Mouse (Mus musculus) cortical plate, adult 2 months (tissue): ENCODE data around the gene Cdkn1c.

Source experiments
- CTCF ChIP-seq: fragments of 200-500 bp; IDR thresholded peaks from 2 replicates; pipeline ENCODE4 v1.5.1; 2011; ENCODE audit warnings: mild to moderate bottlenecking, control low read depth, low read length; ENCODE audit not compliant: insufficient read depth; ENCODE audit errors: extremely low read depth
- POLR2A ChIP-seq: fragments of 200-500 bp; IDR thresholded peaks from 2 replicates; pipeline ENCODE4 v1.6.1; 2011; ENCODE audit warnings: mild to moderate bottlenecking, low read length, control low read depth; ENCODE audit not compliant: insufficient read depth; ENCODE audit errors: extremely low read depth

DNA sequence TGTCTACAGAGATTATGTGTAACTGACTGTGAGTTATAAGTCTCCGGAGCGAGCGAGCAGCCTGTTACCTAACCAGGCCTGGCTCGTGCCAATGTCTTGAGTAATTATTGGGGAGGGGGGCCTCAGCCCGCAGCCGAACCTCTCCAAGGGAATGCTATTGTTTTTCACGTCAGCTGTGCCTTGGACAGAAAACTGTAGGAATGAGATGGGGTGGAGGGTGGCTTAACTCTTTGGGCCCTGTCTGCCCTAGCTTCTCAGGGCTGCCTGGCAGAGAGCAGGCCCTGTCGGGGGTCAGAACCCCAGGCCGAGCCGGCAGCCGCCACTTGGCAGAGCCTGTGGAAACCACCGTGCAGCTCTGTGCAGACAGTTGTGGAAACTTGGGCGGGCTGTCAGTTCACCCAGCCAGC lies 52.2 kb downstream of the Cdkn1c start:
- TF ChIP-seq POLR2A, result no peak
- TF ChIP-seq CTCF, result no peak
